Mouse (Mus musculus): Measurements from ENCODE around the gene Sqstm1. TPM values are rescaled to one million over a fixed set of nuclear protein-coding genes. Genes with fewer than 3 reads are reported as not detected.
"Not testable (repeated sequence)": the region's sequence is repeated elsewhere in the genome, so short reads cannot be mapped to it uniquely, and the experiment has no call there.

Sqstm1 gene
- total RNA-seq, 2 experiments from 2014 or later = 502 to 551 TPM

GRCm38 (mm10) chr11:50178532-50179488 lies 31.8 kb downstream of the Sqstm1 start:
- no peak for DNase-seq (ENCODE audit: low spot score in 2 of 2)

DNA sequence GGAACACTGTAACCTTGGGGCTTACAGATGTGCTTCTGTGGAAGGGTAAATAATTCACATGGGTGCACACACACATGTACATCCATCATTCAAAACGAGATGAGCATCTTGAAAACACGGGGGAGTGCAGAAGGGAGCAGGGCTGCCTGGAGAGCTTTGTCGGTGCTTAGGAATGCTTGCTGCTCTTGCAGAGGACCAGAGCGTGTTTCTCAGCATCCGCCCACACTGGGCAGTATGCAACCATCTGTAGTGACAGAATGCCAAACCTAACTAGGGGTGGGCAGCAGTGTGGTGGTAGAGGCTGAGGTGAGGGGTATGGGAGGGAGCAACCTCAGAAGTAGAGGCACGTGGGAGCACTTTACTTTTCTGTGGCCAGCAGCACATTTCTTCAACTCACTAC lies 33.5 kb downstream of the Sqstm1 start:
- DNase-seq (ENCODE audit: low spot score in 2 of 2) = no peak

DNA sequence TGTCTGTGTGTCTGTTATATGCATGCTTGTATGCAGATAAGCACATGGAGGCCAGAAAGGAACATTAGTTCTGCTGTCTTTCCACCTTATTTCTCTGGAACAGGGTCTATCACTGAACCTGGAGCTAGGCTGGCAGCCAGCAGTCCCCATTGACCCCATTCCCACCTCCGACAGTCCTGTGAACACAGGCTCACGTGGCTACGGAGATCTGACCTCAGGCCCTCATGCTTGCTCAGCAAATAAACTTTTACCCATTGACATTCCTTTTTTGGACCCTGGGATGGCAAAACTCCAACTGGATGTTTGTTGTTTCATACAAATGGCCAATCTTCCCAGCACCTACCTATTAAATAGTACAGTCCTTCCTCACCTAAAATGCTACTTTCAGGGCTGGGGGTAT lies 34.3 kb downstream of the Sqstm1 start:
- no peak for DNase-seq (ENCODE audit: low spot score in 2 of 2)

GRCm38 (mm10) chr11:50174730-50175187 lies 35.9 kb downstream of the Sqstm1 start:
- DNase-seq (ENCODE audit: low spot score in 2 of 2) = peak; percentile 97

DNA sequence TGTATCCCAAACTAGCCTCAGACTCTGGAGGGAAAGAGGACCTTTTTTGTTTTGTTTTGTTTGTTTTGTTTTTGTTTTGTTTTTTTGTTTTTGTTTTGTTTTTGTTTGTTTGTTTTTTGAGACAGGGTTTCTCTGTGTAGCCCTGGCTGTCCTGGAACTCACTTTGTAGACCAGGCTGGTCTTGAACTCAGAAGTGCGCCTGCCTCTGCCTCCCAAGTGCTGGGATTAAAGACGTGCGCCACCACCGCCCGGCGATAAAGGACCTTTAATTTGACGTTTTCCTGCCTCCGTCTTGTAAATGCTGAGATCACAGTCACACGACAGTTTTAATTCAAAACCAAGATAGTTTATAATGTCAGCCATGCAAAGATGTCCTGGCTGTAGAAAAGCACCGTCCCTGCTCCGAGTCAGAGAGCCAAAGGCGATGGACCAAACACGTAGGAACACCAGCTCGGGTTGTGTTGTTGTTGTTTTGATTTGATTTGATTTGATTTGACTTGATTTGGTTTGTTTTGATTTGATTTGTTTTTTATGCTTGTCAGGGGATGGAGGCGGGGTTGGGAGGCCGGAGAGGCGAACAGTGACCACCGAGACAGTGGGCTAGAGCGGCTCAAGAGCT lies 36.4 kb downstream of the Sqstm1 start, which contains the start of gene Mrnip:
Mrnip (plus strand) TSS at position 334 of the 619 bp plus-strand sequence.
- not testable (repeated sequence) for DNase-seq (ENCODE audit: low spot score in 2 of 2)

DNA sequence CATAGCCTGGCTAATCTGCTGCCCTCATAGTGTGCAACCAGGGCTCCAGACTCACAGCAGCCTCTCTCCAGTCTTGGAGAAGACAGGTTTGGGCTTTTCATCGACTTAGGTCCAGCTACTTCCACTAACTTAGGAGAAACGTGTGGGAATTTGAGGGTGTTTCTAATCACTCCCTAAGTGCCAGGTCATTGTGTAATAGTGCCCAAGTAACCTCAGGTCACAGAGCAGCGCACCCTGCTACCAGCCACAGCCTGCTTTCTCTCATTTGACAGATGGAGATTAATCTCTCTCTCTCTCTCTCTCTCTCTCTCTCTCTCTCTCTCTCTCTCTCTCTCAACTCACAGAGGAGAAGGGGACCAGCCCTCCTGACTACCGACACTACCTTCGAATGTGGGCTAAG lies 42.3 kb downstream of the Sqstm1 start:
- DNase-seq (ENCODE audit: low spot score in 2 of 2) = no peak

GRCm38 (mm10) chr11:50162338-50163050 lies 48.1 kb downstream of the Sqstm1 start:
- no peak for DNase-seq (ENCODE audit: low spot score in 2 of 2)

- peak in 1 of 2 experiments; percentile 33 for DNase-seq (ENCODE audit: low spot score in 2 of 2)
These were observed 48.9 kb downstream of the Sqstm1 start for GRCm38 (mm10) chr11:50161578-50162304.

- DNase-seq (ENCODE audit: low spot score in 2 of 2) = no peak
These were observed 51.3 kb downstream of the Sqstm1 start for GRCm38 (mm10) chr11:50159347-50159746.

GRCm38 (mm10) chr11:50158346-50158745 lies 52.3 kb downstream of the Sqstm1 start:
- no peak for DNase-seq (ENCODE audit: low spot score in 2 of 2)

- no peak for DNase-seq (ENCODE audit: low spot score in 2 of 2)
These were observed 53.8 kb downstream of the Sqstm1 start for GRCm38 (mm10) chr11:50156725-50157258.

DNA sequence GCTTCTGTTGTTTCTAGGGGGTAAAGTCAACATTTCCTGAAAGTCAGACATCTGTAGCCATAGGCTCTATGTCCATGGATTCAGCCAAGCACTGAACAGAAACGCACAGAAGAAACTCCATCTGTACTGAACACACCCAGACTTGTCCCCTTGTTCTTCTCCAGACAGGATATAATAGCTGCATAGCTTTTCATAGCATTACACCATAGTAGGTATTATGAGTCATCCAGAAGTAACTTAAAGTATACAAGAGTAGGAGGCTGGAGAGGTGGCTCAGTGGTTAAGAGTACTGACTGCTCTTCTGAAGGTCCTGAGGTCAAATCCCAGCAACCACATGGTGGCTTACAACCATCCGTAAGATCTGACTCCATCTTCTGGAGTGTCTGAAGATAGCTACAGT lies 54.8 kb downstream of the Sqstm1 start:
- DNase-seq (ENCODE audit: low spot score in 2 of 2) = no peak

DNA sequence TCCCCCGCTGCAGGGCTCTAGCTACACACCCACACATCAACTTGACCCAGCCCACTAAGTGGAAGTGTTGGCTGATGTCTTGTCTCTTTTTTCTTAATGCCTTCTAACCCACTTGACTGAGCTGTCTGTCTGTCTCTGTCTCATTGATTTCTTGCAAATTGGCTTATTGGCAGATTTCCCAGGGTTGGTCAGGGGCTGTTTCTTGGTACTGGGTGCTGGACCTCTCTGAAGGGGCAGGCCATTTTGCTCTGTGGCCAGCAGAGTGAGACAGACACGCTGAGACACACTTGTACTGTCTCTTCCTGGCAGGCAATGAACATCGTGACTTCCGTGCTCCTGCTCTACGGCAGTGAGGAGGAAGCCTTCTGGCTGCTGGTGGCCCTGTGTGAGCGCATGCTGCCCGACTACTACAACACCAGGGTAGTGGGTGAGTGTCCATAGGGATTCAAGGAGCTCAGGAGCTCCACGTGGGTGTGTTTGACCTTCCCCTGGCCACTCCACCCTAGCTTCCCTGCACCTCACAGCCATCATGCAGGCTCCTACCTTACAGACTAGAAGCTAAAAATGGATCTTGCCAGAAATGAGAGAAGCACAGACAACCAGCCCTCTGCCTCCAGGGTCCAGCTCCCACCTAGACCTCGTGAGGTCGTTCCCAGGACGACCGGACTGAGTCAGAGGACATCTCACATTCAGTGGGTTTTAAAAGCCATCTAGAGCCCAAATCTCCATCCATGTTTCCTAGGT lies 55.7 kb downstream of the Sqstm1 start:
- no peak for DNase-seq (ENCODE audit: low spot score in 2 of 2)

DNA sequence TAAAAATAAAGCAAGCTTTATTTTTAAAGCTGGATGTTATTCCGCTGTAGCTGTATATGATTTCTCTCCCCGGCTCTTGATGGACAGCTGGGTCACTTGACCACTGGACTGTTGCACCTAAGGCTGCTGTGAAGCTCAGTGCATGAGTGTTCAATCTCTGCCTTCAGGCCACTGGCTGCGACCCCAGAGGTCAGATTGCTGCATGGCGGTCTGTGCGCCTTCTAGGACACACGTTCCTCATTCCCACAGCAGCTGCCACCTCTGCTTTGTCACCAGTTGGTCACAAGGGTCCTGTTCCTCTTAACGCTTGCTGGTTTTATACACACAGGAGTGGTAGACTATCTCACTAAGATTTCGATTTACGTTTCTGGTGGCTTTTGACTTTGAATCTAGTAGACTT lies 56.5 kb downstream of the Sqstm1 start:
- DNase-seq (ENCODE audit: low spot score in 2 of 2) = no peak

GRCm38 (mm10) chr11:50151374-50151773 lies 59.3 kb downstream of the Sqstm1 start:
- no peak for DNase-seq (ENCODE audit: low spot score in 2 of 2)

DNA sequence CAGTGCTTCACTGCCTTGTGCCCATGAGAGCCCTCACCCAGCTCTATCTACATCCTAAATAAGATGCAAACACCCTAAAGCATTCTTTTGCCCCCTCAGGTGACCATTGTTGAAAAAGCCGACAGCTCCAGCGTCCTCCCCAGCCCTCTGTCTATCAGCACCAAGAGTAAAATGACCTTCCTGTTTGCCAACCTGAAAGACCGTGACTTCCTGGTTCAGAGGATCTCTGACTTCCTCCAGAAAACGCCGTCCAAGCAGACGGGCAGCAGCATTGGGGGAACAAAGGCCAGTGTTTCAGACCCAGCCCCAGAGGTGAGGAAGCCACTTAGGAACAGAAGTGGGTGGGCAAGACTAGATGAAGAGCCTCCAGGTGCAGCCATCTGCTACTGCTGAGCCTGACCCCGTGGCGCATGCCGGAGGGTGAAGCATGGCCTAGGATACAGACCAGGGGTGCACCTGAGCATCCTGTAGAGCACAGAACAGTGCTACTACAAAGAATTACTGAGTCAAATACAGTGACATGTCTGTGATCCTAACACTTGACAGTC lies 61.0 kb downstream of the Sqstm1 start:
- DNase-seq (ENCODE audit: low spot score in 2 of 2) = no peak
